In genomic region chr11:52433076-52433796, GRCm38 (mm10) we compare ENCODE assay signal across 10 mouse cellular contexts. TPM values are rescaled to one million over a fixed set of nuclear protein-coding genes. Genes with fewer than 3 reads are reported as not detected.
DNase-seq lines count a peak whose midpoint lies in the region; ATAC-seq and TF ChIP-seq lines count a peak whose summit lies in the region.
"Had no signal": no experiment of that assay in that cellular context is flagged by ENCODE, and none has a peak within 500 bp of the region (broad histone marks: within the 10 kb centered on the region; RNA-seq: fewer than 3 reads in every experiment).

No protein-coding gene starts in this region.

- in situ Hi-C loops in Patski (cut with MboI; ENCODE audit: low pct_unique_long_range_greater_than_20kb) = loop anchor here (10.0 kb wide), 1 partner anchor 192 kb away; no protein-coding TSS in a partner anchor

- no peak overlapping the region for H3ac ChIP-seq in C2C12 (ENCODE audit: control insufficient read depth, insufficient read length, low read depth)

- no peaks in the 10 kb centered on the region for H3K79me3 ChIP-seq in C2C12 (ENCODE audit: low read depth)

- H3K27me3 ChIP-seq in kidney, postnatal 0 days (ENCODE audit: insufficient read depth, low read length) = no peaks in the 10 kb centered on the region
- no peaks in the 10 kb centered on the region; the same call in 1 of the 2 replicates for H3K27me3 ChIP-seq in kidney, embryonic 14.5 days (ENCODE audit: control insufficient read depth, insufficient read depth, low read length)
- H3K27me3 ChIP-seq in C2C12 (ENCODE audit: control insufficient read depth, insufficient read depth, insufficient read length) (no peaks in the 10 kb centered on the region), Patski (peaks cover 6% of the 10 kb centered on the region)
- H3K27me3 ChIP-seq in forebrain, embryonic 11.5 days (ENCODE audit: control insufficient read depth, insufficient read depth, low read length) = no peaks in the 10 kb centered on the region
- H3K27me3 ChIP-seq: limb, embryonic 15.5 days had no signal

- CTCF ChIA-PET in Patski (lab: Charles Lee) = interaction anchor here (1.5 kb wide), 1 partner anchor 11 kb away, joined by 3 read pairs; no protein-coding TSS in a partner anchor

- 80% methylated on average over 8 of the region's 8 CpGs for WGBS in kidney, postnatal 0 days
- WGBS in kidney, embryonic 14.5 days = 85% methylated on average over 8 of the region's 8 CpGs
- WGBS in forebrain, embryonic 11.5 days = 75% methylated on average over 8 of the region's 8 CpGs

- POLR2A ChIA-PET in Patski (lab: Charles Lee) = interaction anchor here (0.7 kb wide), 1 partner anchor 19 kb away, joined by 5 read pairs; no protein-coding TSS in a partner anchor

- no peak for ATAC-seq in kidney, postnatal 0 days (replicated peaks; ENCODE audit: low FRiP score, low read depth)
- ATAC-seq in kidney, embryonic 14.5 days (ENCODE audit: low FRiP score, low TSS enrichment) = no peak
- ATAC-seq in Patski = peak; percentile 58
- no peak for ATAC-seq in forebrain, embryonic 11.5 days (replicated peaks; ENCODE audit: low FRiP score)

- H3K36me3 ChIP-seq in kidney, postnatal 0 days (ENCODE audit: insufficient read depth, low read length) = no peaks in the 10 kb centered on the region
- H3K36me3 ChIP-seq in kidney, embryonic 14.5 days (ENCODE audit: control insufficient read depth, insufficient read depth, low read length) = no peaks in the 10 kb centered on the region
- no peaks in the 10 kb centered on the region for H3K36me3 ChIP-seq in C2C12 (ENCODE audit: control insufficient read depth, insufficient read depth)
- H3K36me3 ChIP-seq in forebrain, embryonic 11.5 days (ENCODE audit: control insufficient read depth, insufficient read depth, low read length) = no peaks in the 10 kb centered on the region
- H3K36me3 ChIP-seq: limb, embryonic 15.5 days had no signal

- H3K4me2 ChIP-seq in kidney, postnatal 0 days (ENCODE audit: low read length) = no peak overlapping the region
- H3K4me2 ChIP-seq in kidney, embryonic 14.5 days (replicated peaks; ENCODE audit: low read depth, low read length) = no peak overlapping the region
- H3K4me2 ChIP-seq in forebrain, embryonic 11.5 days (ENCODE audit: low read depth, low read length, severe bottlenecking) = no peak overlapping the region
- H3K4me2 ChIP-seq: hindbrain, embryonic 14.5 days; limb, embryonic 15.5 days had no signal

- no peak overlapping the region for H3K27ac ChIP-seq in kidney, postnatal 0 days
- H3K27ac ChIP-seq in kidney, embryonic 14.5 days (ENCODE audit: low read depth, low read length) = no peak overlapping the region
- H3K27ac ChIP-seq in forebrain, embryonic 11.5 days (ENCODE audit: low read depth, low read length) = no peak overlapping the region
- H3K27ac ChIP-seq: hindbrain, embryonic 14.5 days; limb, embryonic 15.5 days had no signal

- H3K4me3 ChIP-seq in kidney, postnatal 0 days (replicated peaks; ENCODE audit: low read depth, low read length) = no peak overlapping the region
- H3K4me3 ChIP-seq in kidney, embryonic 14.5 days (ENCODE audit: low read length) = no peak overlapping the region
- no peak overlapping the region for H3K4me3 ChIP-seq in C2C12 (ENCODE audit: insufficient read depth, poor library complexity, severe bottlenecking)
- H3K4me3 ChIP-seq in forebrain, embryonic 11.5 days (ENCODE audit: low read depth, low read length) = no peak overlapping the region
- H3K4me3 ChIP-seq: limb, embryonic 15.5 days had no signal

- DNase-seq in kidney, postnatal 0 days (ENCODE audit: low spot score) = peak; percentile 31
- no peak for DNase-seq in Patski (ENCODE audit: low read depth, low spot score)
- peak; percentile 60 for DNase-seq in lung, postnatal 10 days
- no peak for DNase-seq in cerebellum, postnatal 4 days (ENCODE audit: low spot score in 2 of 2)
- DNase-seq in forebrain, embryonic 11.5 days (ENCODE audit: low spot score) = no peak
- DNase-seq: cerebellum, postnatal 36 days had no signal

- no peaks in the 10 kb centered on the region for H3K79me2 ChIP-seq in C2C12 (ENCODE audit: control insufficient read depth, insufficient read depth)

- H3K9me3 ChIP-seq in kidney, postnatal 0 days (replicated peaks; ENCODE audit: low read length) = no peaks in the 10 kb centered on the region; the same call in 1 of the 2 replicates
- peaks cover 3% of the 10 kb centered on the region; the same call in 1 of the 2 replicates for H3K9me3 ChIP-seq in kidney, embryonic 14.5 days (ENCODE audit: control insufficient read depth, low read length)
- no peaks in the 10 kb centered on the region for H3K9me3 ChIP-seq in forebrain, embryonic 11.5 days (ENCODE audit: control insufficient read depth, low read length)
- H3K9me3 ChIP-seq: limb, embryonic 15.5 days had no signal

- no peak for TF ChIP-seq CTCF in kidney, postnatal 0 days (IDR thresholded peaks at IDR 0.05; ENCODE audit: low read depth)
- TF ChIP-seq CTCF in C2C12 (IDR thresholded peaks at IDR 0.05; ENCODE audit: control insufficient read depth, insufficient read depth, insufficient read length) = no peak
- no peak for TF ChIP-seq CTCF in Patski (IDR thresholded peaks at IDR 0.05)

- no peak overlapping the region for H3K9ac ChIP-seq in kidney, postnatal 0 days (ENCODE audit: low read depth, low read length)
- H3K9ac ChIP-seq in kidney, embryonic 14.5 days (ENCODE audit: low read depth, low read length) = no peak overlapping the region
- H3K9ac ChIP-seq in forebrain, embryonic 11.5 days (ENCODE audit: low read length) = no peak overlapping the region
- H3K9ac ChIP-seq: hindbrain, embryonic 14.5 days; limb, embryonic 15.5 days had no signal

- H3K4me1 ChIP-seq in kidney, postnatal 0 days (replicated peaks; ENCODE audit: insufficient read depth, low read length) = 0 out of 2 replicates have a peak, but pooled peaks cover 8% of the 10 kb centered on the region
- no peaks in the 10 kb centered on the region for H3K4me1 ChIP-seq in kidney, embryonic 14.5 days (ENCODE audit: control insufficient read depth, insufficient read depth, low read length)
- no peaks in the 10 kb centered on the region; the same call in 1 of the 2 replicates for H3K4me1 ChIP-seq in forebrain, embryonic 11.5 days (replicated peaks; ENCODE audit: control insufficient read depth, insufficient read depth, low read length)

TF ChIP-seq in C2C12, 6 proteins besides CTCF, POLR2A, EP300 and RAD21:
- TF ChIP-seq MYOG (IDR thresholded peaks at IDR 0.05; ENCODE audit: control insufficient read depth, extremely low read depth, insufficient read length) = no peak
- no peak for TF ChIP-seq MAX (IDR thresholded peaks at IDR 0.05)
- peak; percentile 16 for TF ChIP-seq FOSL1 (IDR thresholded peaks at IDR 0.05; ENCODE audit: insufficient read depth, low read length, poor library complexity, severe bottlenecking)
- peak; percentile 55 for TF ChIP-seq USF1 (IDR thresholded peaks at IDR 0.05; ENCODE audit: low read depth)

RNA-seq across cellular contexts. Expression of gene 9530068E07Rik, which starts 37.0 kb away (rescaled TPM):
- 228 and 245 TPM in 2 replicates for polyA plus RNA-seq in kidney, postnatal 0 days (2015; fragmentation: Nextera tagmentation; extraction: Ambion mirVana)
- 139 and 234 TPM in 2 replicates for polyA plus RNA-seq in kidney, embryonic 14.5 days (2014; fragmentation: Nextera tagmentation; extraction: Ambion mirVana)
- 111 TPM for polyA plus RNA-seq in C2C12 (2012; fragmentation: generic; extraction: Trizol)
- polyA plus RNA-seq in Patski (2021) = 254 TPM
- polyA plus RNA-seq in forebrain, embryonic 11.5 days (2014; fragmentation: Nextera tagmentation; extraction: Ambion mirVana) = 162 and 169 TPM in 2 replicates

Comparison
In these comparisons a context has a peak if more than half of its experiments do, and no peak if none do; other contexts are left out.
1. DNase-seq: peak in kidney, postnatal 0 days (single experiment) and lung, postnatal 10 days (single experiment); none in Patski (single experiment), cerebellum, postnatal 4 days (0 of 2) and forebrain, embryonic 11.5 days (single experiment).